Mouse (Mus musculus) gastrocnemius, adult 2 months (tissue): Measurements from ENCODE around the gene Gm5475. TPM values are rescaled to one million over a fixed set of nuclear protein-coding genes. Genes with fewer than 3 reads are reported as not detected.

ENCODE experiments used
- DNase-seq: peaks from one replicate; pipeline ENCODE4 v3.0.0; 2022
- H3K27ac ChIP-seq: fragments of 200-600 bp; 2 replicates; pipeline ENCODE4 v1.8.1; 2022; ENCODE audit warnings: mild to moderate bottlenecking
- H3K4me3 ChIP-seq: fragments of 200-600 bp; 2 replicates; pipeline ENCODE4 v1.8.1; 2022; ENCODE audit warnings: mild to moderate bottlenecking, moderate library complexity
- CTCF ChIP-seq: fragments of 200-600 bp; IDR thresholded peaks from 2 replicates; pipeline ENCODE4 v1.8.1; 2022; ENCODE audit warnings: antibody characterized with exemption, mild to moderate bottlenecking, moderate library complexity
- intact Hi-C: fragments of 180-260 bp; cut with DNase I; formaldehyde crosslinking; loops from one replicate; pipeline ENCODE4 v1.15.1; 2025
- total RNA-seq, 2 experiments: library from RNA; stranded (reverse); gene quantifications; 2 replicates each; pipeline ENCODE4 v1.2.3; 2021

Gm5475 gene
- total RNA-seq, 2 experiments from 2014 or later, result not detected

GRCm38 (mm10) chr15:100462086-100462485 is 40.1 kb downstream of the Gm5475 start:
- intact Hi-C loops, result loop anchor here (10.0 kb wide), 3 partner anchors 153 to 437 kb away; partner anchors contain the start of gene Dazap2
- TF ChIP-seq CTCF, result no peak
- Histone ChIP-seq H3K27ac (no peak overlapping the region), H3K4me3 (no peak overlapping the region)
- no peak for DNase-seq

- DNase-seq, result peak; percentile 68
- intact Hi-C loops, result loop anchor here (10.0 kb wide), 3 partner anchors 151 to 439 kb away; partner anchors contain the start of gene Dazap2
- Histone ChIP-seq H3K4me3 (no peak overlapping the region), H3K27ac (no peak overlapping the region)
- TF ChIP-seq CTCF, result peak; percentile 78
Observed at GRCm38 (mm10) chr15:100463712-100464111, 41.8 kb downstream of the Gm5475 start.

- Histone ChIP-seq H3K4me3 (no peak overlapping the region), H3K27ac (no peak overlapping the region)
- intact Hi-C loops, result loop anchor here (10.0 kb wide), 3 partner anchors 149 to 441 kb away; partner anchors contain the start of gene Dazap2
Observed at GRCm38 (mm10) chr15:100465432-100465831, 43.5 kb downstream of the Gm5475 start.

GRCm38 (mm10) chr15:100467738-100468137 is 45.8 kb downstream of the Gm5475 start:
- intact Hi-C loops, result loop anchor here (2.0 to 10.0 kb wide), 4 partner anchors 147 to 443 kb away; partner anchors contain the start of gene Dazap2
- no peak overlapping the region for H3K27ac ChIP-seq
- no peak for TF ChIP-seq CTCF
- no peak for DNase-seq
- peak overlapping the region; percentile 98 for H3K4me3 ChIP-seq

More at GRCm38 (mm10) chr15:100465432-100465831, 43.5 kb downstream of the Gm5475 start:
- DNase-seq, result no peak
- 0 out of 2 replicates have a peak, but pooled peaks have one; percentile 16 for TF ChIP-seq CTCF

GRCm38 (mm10) chr15:100468295-100469188 is 46.6 kb downstream of the Gm5475 start, which contains the start of gene Letmd1:
Gene Letmd1, plus strand, starts transcription at chr15:100469023.
- intact Hi-C loops, result loop anchor here (2.0 to 10.0 kb wide), 4 partner anchors 146 to 444 kb away; partner anchors contain the start of gene Dazap2
- Histone ChIP-seq H3K27ac (peak within 1 kb of the TSS; percentile 99), H3K4me3 (peak within 1 kb of the TSS; percentile 98)
- DNase-seq, result peak; percentile 95
- TF ChIP-seq CTCF, result no peak; the same call in 1 of the 2 replicates

GRCm38 (mm10) chr15:100469189-100469545 is 47.2 kb downstream of the Gm5475 start:
- Histone ChIP-seq H3K27ac (peak overlapping the region; percentile 99), H3K4me3 (peak overlapping the region; percentile 98)
- no peak for DNase-seq
- intact Hi-C loops, result loop anchor here (2.0 to 10.0 kb wide), 4 partner anchors 146 to 444 kb away; partner anchors contain the start of gene Dazap2
- TF ChIP-seq CTCF, result no peak

- intact Hi-C loops, result no loop called here
- Histone ChIP-seq H3K4me3 (peak overlapping the region; percentile 98), H3K27ac (no peak overlapping the region)
- no peak for TF ChIP-seq CTCF
- no peak for DNase-seq
Observed at GRCm38 (mm10) chr15:100470037-100470436, 48.1 kb downstream of the Gm5475 start.

GRCm38 (mm10) chr15:100473926-100474503 is 52.1 kb downstream of the Gm5475 start:
- no peak for DNase-seq
- H3K27ac ChIP-seq, result no peak overlapping the region
- no peak for TF ChIP-seq CTCF
- intact Hi-C loops, result no loop called here
- H3K4me3 ChIP-seq, result no peak overlapping the region

Other genes with a start within 250 kb of the Gm5475 start
- gene Atf1, start 194.3 kb upstream of the Gm5475 start, total RNA-seq, result 10 to 100 TPM; 55.4 to 56.6 TPM
- not detected for gene Tmprss12, start 141.3 kb upstream of the Gm5475 start, total RNA-seq
- 10 to 100 TPM; 33.4 to 38.9 TPM for gene Mettl7a1, start 118.0 kb upstream of the Gm5475 start, total RNA-seq
- gene Mettl7a3, start 87.2 kb upstream of the Gm5475 start, total RNA-seq, result under 1 TPM; 0.31 to 0.54 TPM
- not detected for gene Methig1, start 69.0 kb upstream of the Gm5475 start, total RNA-seq
- gene Mettl7a2, start 68.9 kb upstream of the Gm5475 start, total RNA-seq, result under 1 TPM; 0.36 to 0.82 TPM
- gene Higd1c, start 57.6 kb upstream of the Gm5475 start, total RNA-seq, result not detected
- gene Slc11a2, start 2.9 kb downstream of the Gm5475 start, total RNA-seq, result 10 to 100 TPM; 38.4 to 52.0 TPM
- gene Letmd1, start 46.9 kb downstream of the Gm5475 start, total RNA-seq, result 1 to 10 TPM; 8.8 to 10.0 TPM
- gene Csrnp2, start 73.3 kb downstream of the Gm5475 start, total RNA-seq, result 1 to 10 TPM; 2.8 to 3.0 TPM
- gene Tfcp2, start 129.9 kb downstream of the Gm5475 start, total RNA-seq, result 10 to 100 TPM; 11.6 to 12.6 TPM
- 10 to 100 TPM; 12.9 to 13.1 TPM for gene Pou6f1, start 177.8 kb downstream of the Gm5475 start, total RNA-seq
- 10 to 100 TPM; 61.3 to 72.4 TPM for gene Dazap2, start 193.2 kb downstream of the Gm5475 start, total RNA-seq
- gene Smagp, start 214.8 kb downstream of the Gm5475 start, total RNA-seq, result 1 to 10 TPM; 1.9 to 3.5 TPM
- gene Bin2, start 247.4 kb downstream of the Gm5475 start, total RNA-seq, result under 1 TPM in 1 of 2 experiments, not detected in 1; 0.69 TPM